Mouse (Mus musculus): ENCODE data around the gene Zmynd8. TPM values are rescaled to one million over a fixed set of nuclear protein-coding genes. Genes with fewer than 3 reads are reported as not detected.

Gene Zmynd8
- polyA plus RNA-seq, 1 experiment from 2014 or later, result 57.6 TPM

- H3K9me3 ChIP-seq (ENCODE audit: control insufficient read depth, low read depth, low read length), result no peaks in the 10 kb centered on the region
- peak overlapping the region; percentile 82; the same call in 1 of the 2 replicates for H3K27ac ChIP-seq (ENCODE audit: low read length)
- WGBS, result 55% methylated on average over 8 of the region's 8 CpGs
- no peak overlapping the region for H3K4me2 ChIP-seq (replicated peaks; ENCODE audit: low read depth, low read length)
- ATAC-seq (ENCODE audit: insufficient number of reproducible peaks, insufficient read depth, low FRiP score, low read depth), result no peak
- no peak overlapping the region for H3K9ac ChIP-seq (replicated peaks; ENCODE audit: low read depth, low read length)
- H3K4me1 ChIP-seq (ENCODE audit: control insufficient read depth, insufficient read depth, low read length), result peaks cover 34% of the 10 kb centered on the region
- peaks cover 18% of the 10 kb centered on the region for H3K36me3 ChIP-seq (ENCODE audit: control insufficient read depth, insufficient read depth, low read length)
- no peak overlapping the region for H3K4me3 ChIP-seq (ENCODE audit: low read depth, low read length)
- no peaks in the 10 kb centered on the region for H3K27me3 ChIP-seq (ENCODE audit: control insufficient read depth, insufficient read depth, low read length)
These were observed 32.4 kb downstream of the Zmynd8 start for GRCm38 (mm10) chr2:165866412-165866811.

GRCm38 (mm10) chr2:165864769-165865168, 34.0 kb downstream of the Zmynd8 start:
- no peak overlapping the region for H3K4me3 ChIP-seq (ENCODE audit: low read depth, low read length)
- H3K27ac ChIP-seq (ENCODE audit: low read length), result no peak overlapping the region
- H3K36me3 ChIP-seq (ENCODE audit: control insufficient read depth, insufficient read depth, low read length), result peaks cover 10% of the 10 kb centered on the region
- ATAC-seq (ENCODE audit: insufficient number of reproducible peaks, insufficient read depth, low FRiP score, low read depth), result no peak
- H3K27me3 ChIP-seq (ENCODE audit: control insufficient read depth, insufficient read depth, low read length), result no peaks in the 10 kb centered on the region
- no peaks in the 10 kb centered on the region for H3K9me3 ChIP-seq (ENCODE audit: control insufficient read depth, low read depth, low read length)
- peaks cover 31% of the 10 kb centered on the region for H3K4me1 ChIP-seq (ENCODE audit: control insufficient read depth, insufficient read depth, low read length)
- no peak overlapping the region for H3K4me2 ChIP-seq (replicated peaks; ENCODE audit: low read depth, low read length)
- 73% methylated on average over 3 of the region's 3 CpGs for WGBS
- no peak overlapping the region for H3K9ac ChIP-seq (replicated peaks; ENCODE audit: low read depth, low read length)

GRCm38 (mm10) chr2:165861683-165862594, 36.9 kb downstream of the Zmynd8 start:
- Histone ChIP-seq H3K27me3 (ENCODE audit: control insufficient read depth, insufficient read depth, low read length) (no peaks in the 10 kb centered on the region), H3K36me3 (ENCODE audit: control insufficient read depth, insufficient read depth, low read length) (peaks cover 10% of the 10 kb centered on the region), H3K4me3 (ENCODE audit: low read depth, low read length) (no peak overlapping the region), H3K4me2 (replicated peaks; ENCODE audit: low read depth, low read length) (no peak overlapping the region), H3K9ac (replicated peaks; ENCODE audit: low read depth, low read length) (no peak overlapping the region), H3K4me1 (ENCODE audit: control insufficient read depth, insufficient read depth, low read length) (peaks cover 37% of the 10 kb centered on the region), H3K27ac (ENCODE audit: low read length) (no peak overlapping the region), H3K9me3 (ENCODE audit: control insufficient read depth, low read depth, low read length) (no peaks in the 10 kb centered on the region)
- no peak for ATAC-seq (ENCODE audit: insufficient number of reproducible peaks, insufficient read depth, low FRiP score, low read depth)
- 77% methylated on average over 26 of the region's 26 CpGs for WGBS

GRCm38 (mm10) chr2:165860962-165861682, 37.7 kb downstream of the Zmynd8 start:
- Histone ChIP-seq H3K4me1 (ENCODE audit: control insufficient read depth, insufficient read depth, low read length) (peaks cover 40% of the 10 kb centered on the region), H3K4me2 (replicated peaks; ENCODE audit: low read depth, low read length) (no peak overlapping the region), H3K27me3 (ENCODE audit: control insufficient read depth, insufficient read depth, low read length) (no peaks in the 10 kb centered on the region), H3K27ac (ENCODE audit: low read length) (no peak overlapping the region), H3K36me3 (ENCODE audit: control insufficient read depth, insufficient read depth, low read length) (peaks cover 10% of the 10 kb centered on the region), H3K4me3 (ENCODE audit: low read depth, low read length) (no peak overlapping the region), H3K9me3 (ENCODE audit: control insufficient read depth, low read depth, low read length) (no peaks in the 10 kb centered on the region), H3K9ac (replicated peaks; ENCODE audit: low read depth, low read length) (no peak overlapping the region)
- ATAC-seq (ENCODE audit: insufficient number of reproducible peaks, insufficient read depth, low FRiP score, low read depth), result no peak
- 91% methylated on average over 20 of the region's 20 CpGs for WGBS

- no peaks in the 10 kb centered on the region for H3K27me3 ChIP-seq (ENCODE audit: control insufficient read depth, insufficient read depth, low read length)
- H3K36me3 ChIP-seq (ENCODE audit: control insufficient read depth, insufficient read depth, low read length), result peaks cover 10% of the 10 kb centered on the region
- H3K4me1 ChIP-seq (ENCODE audit: control insufficient read depth, insufficient read depth, low read length), result peaks cover 46% of the 10 kb centered on the region
- ATAC-seq (ENCODE audit: insufficient number of reproducible peaks, insufficient read depth, low FRiP score, low read depth), result no peak
- no peak overlapping the region for H3K9ac ChIP-seq (replicated peaks; ENCODE audit: low read depth, low read length)
- H3K9me3 ChIP-seq (ENCODE audit: control insufficient read depth, low read depth, low read length), result no peaks in the 10 kb centered on the region
- WGBS, result 95% methylated on average over 6 of the region's 6 CpGs
- 0 out of 2 replicates have a peak overlapping the region, but pooled peaks have one; percentile 11 for H3K27ac ChIP-seq (ENCODE audit: low read length)
- no peak overlapping the region for H3K4me2 ChIP-seq (replicated peaks; ENCODE audit: low read depth, low read length)
- H3K4me3 ChIP-seq (ENCODE audit: low read depth, low read length), result no peak overlapping the region
These were observed 38.4 kb downstream of the Zmynd8 start for GRCm38 (mm10) chr2:165860447-165860846.

GRCm38 (mm10) chr2:165858453-165859384, 40.1 kb downstream of the Zmynd8 start:
- Histone ChIP-seq H3K4me3 (ENCODE audit: low read depth, low read length) (no peak overlapping the region), H3K4me1 (ENCODE audit: control insufficient read depth, insufficient read depth, low read length) (peaks cover 57% of the 10 kb centered on the region), H3K27ac (ENCODE audit: low read length) (peak overlapping the region; percentile 99), H3K4me2 (replicated peaks; ENCODE audit: low read depth, low read length) (peak overlapping the region; percentile 33), H3K9me3 (ENCODE audit: control insufficient read depth, low read depth, low read length) (no peaks in the 10 kb centered on the region), H3K27me3 (ENCODE audit: control insufficient read depth, insufficient read depth, low read length) (no peaks in the 10 kb centered on the region), H3K36me3 (ENCODE audit: control insufficient read depth, insufficient read depth, low read length) (peaks cover 7% of the 10 kb centered on the region), H3K9ac (replicated peaks; ENCODE audit: low read depth, low read length) (peak overlapping the region; percentile 30; the same call in 1 of the 2 replicates)
- ATAC-seq (ENCODE audit: insufficient number of reproducible peaks, insufficient read depth, low FRiP score, low read depth), result no peak
- WGBS, result 18% methylated on average over 12 of the region's 12 CpGs

- H3K4me1 ChIP-seq (ENCODE audit: control insufficient read depth, insufficient read depth, low read length), result peaks cover 58% of the 10 kb centered on the region
- peak overlapping the region; percentile 12; the same call in 1 of the 2 replicates for H3K4me3 ChIP-seq (ENCODE audit: low read depth, low read length)
- H3K27me3 ChIP-seq (ENCODE audit: control insufficient read depth, insufficient read depth, low read length), result no peaks in the 10 kb centered on the region
- 3% methylated on average over 22 of the region's 22 CpGs for WGBS
- H3K27ac ChIP-seq (ENCODE audit: low read length), result peak overlapping the region; percentile 99
- H3K9me3 ChIP-seq (ENCODE audit: control insufficient read depth, low read depth, low read length), result no peaks in the 10 kb centered on the region
- H3K4me2 ChIP-seq (replicated peaks; ENCODE audit: low read depth, low read length), result peak overlapping the region; percentile 33
- peaks cover 7% of the 10 kb centered on the region for H3K36me3 ChIP-seq (ENCODE audit: control insufficient read depth, insufficient read depth, low read length)
- peak overlapping the region; percentile 30 for H3K9ac ChIP-seq (replicated peaks; ENCODE audit: low read depth, low read length)
- peak; percentile 30 for ATAC-seq (ENCODE audit: insufficient number of reproducible peaks, insufficient read depth, low FRiP score, low read depth)
These were observed 40.9 kb downstream of the Zmynd8 start for GRCm38 (mm10) chr2:165857841-165858426.
